Mouse (Mus musculus): ENCODE measurements around the gene Ppp1r15a.
"Not testable (repeated sequence)": the region's sequence is repeated elsewhere in the genome, so short reads cannot be mapped to it uniquely, and the experiment has no call there.

Gene Ppp1r15a

DNA sequence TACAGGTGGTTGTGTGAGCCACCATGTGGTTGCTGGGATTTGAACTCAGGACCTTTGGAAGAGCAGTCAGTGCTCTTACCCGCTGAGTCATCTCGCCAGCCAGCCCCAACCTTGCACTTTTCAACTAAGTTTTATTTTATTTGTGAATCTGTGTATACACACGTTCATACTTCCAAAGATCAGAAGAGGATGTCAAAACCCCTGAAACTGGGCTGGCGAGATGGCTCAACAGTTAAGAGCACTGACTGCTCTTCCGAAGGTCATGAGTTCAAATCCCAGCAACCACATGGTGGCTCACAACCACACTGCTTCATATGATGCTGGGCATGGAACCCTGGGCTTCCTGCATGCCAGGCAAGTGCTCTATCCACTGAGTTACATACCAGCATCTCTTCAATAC, 41.1 kb downstream of the Ppp1r15a start:
- DNase-seq (ENCODE audit: low spot score): not testable (repeated sequence)

DNA sequence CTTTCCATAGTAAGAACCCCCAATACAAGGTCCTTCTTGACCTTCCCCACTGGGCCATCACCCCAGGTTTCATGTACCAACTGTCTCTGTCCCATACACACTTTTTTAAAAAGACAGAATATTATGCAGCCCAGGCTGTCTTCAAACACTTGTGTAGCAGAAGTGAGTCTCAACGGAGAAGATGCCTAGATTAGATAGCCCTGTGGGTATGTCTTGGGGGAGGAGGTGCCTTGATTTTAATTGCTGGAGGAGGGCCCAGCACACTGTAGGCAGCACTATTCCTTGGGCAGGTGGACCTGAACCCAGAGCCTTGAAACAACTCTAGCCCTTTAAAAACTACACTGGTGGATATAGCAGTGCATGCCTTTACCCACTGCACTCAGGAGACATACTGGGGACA, 43.9 kb downstream of the Ppp1r15a start:
- no peak for DNase-seq (ENCODE audit: low spot score)

GRCm38 (mm10) chr7:45481374-45481927, 44.6 kb downstream of the Ppp1r15a start, which contains the start of gene Tulp2:
Gene Tulp2 (plus strand): TSS chr7:45481877.
- DNase-seq (ENCODE audit: low spot score): no peak

- not testable (repeated sequence) for DNase-seq (ENCODE audit: low spot score)
Observed at GRCm38 (mm10) chr7:45480310-45480709, 45.8 kb downstream of the Ppp1r15a start.

GRCm38 (mm10) chr7:45478774-45479173, 47.3 kb downstream of the Ppp1r15a start:
- no peak for DNase-seq (ENCODE audit: low spot score)

DNA sequence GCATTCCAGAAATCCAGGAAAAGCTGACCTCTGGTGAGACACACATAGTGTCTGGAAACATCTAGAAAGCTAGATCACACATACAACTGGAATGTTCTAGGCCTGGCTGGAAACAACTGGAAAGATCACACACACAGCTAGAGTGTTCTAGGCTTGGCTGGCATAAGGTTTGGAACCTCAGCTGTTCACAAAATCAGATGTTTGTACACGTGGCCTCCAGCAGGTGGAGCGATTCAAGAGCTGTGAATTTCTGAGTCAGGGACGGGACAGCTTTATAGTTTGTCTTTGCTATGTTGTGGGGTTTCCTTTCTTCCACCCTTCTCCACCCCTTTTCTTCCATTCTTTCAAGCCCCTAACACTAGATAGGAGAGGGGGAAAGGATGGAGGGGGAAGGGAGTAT, 49.1 kb downstream of the Ppp1r15a start:
- DNase-seq (ENCODE audit: low spot score): no peak

DNA sequence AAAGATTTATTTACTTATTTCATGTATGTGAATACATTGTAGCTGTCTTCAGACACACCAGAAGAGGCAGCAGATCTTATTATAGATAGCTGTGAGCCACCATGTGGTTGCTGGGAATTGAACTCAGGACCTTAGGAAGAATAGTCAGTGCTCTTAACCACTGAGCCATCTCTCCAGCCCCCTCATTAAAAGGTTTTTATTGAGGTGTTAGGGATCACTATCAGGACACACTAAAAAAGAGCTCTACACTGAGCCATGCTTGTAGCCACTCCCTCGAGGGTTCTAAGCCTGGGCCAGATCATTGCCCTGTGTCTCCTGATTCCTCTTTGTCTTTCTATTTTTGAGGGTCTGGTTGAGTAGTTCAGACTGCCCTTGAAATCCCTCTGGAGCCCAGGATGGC, 49.6 kb downstream of the Ppp1r15a start:
- no peak for DNase-seq (ENCODE audit: low spot score)

GRCm38 (mm10) chr7:45475291-45475969, 50.6 kb downstream of the Ppp1r15a start:
- DNase-seq (ENCODE audit: low spot score): no peak

Data from ovary, postnatal 14 days (tissue).